Mouse (Mus musculus): ENCODE data around the gene Malsu1. TPM values are rescaled to one million over a fixed set of nuclear protein-coding genes. Genes with fewer than 3 reads are reported as not detected.

The Malsu1 gene
- polyA plus RNA-seq, 1 experiment from 2014 or later: 69.4 TPM

DNA sequence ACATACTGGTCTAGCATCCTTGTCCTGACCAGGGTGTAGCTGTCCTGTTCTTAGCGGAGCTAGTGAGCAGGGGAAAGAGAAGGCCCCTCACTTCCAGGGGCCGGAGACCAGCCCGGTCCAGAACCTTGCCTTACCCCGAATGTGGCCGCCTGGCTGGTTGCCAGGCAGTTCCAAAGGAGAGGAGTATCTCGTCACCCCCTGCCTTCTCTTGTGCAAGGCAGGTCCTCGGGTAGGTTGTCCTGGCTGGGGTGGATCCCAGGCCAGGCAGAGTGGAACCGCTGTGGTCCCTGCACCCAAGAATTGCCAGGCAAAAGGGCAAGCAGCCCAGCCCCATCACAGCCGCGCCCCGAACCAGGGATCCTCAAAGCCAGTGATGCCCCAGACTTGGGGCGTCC, 36.3 kb upstream of the Malsu1 start:
- peaks cover 5% of the 10 kb centered on the region; the same call in 1 of the 2 replicates for H3K27me3 ChIP-seq (ENCODE audit: control insufficient read depth, insufficient read depth, low read depth, low read length)
- peaks cover 4% of the 10 kb centered on the region; the same call in 1 of the 2 replicates for H3K4me1 ChIP-seq (ENCODE audit: control insufficient read depth, insufficient read depth, low read length)
- no peaks in the 10 kb centered on the region for H3K36me3 ChIP-seq (ENCODE audit: control insufficient read depth, insufficient read depth, low read length)
- no peak overlapping the region for H3K4me2 ChIP-seq (ENCODE audit: low read length)
- no peaks in the 10 kb centered on the region for H3K9me3 ChIP-seq (replicated peaks; ENCODE audit: control insufficient read depth, low read length, poor library complexity, severe bottlenecking)
- WGBS: 74% methylated on average over 12 of the region's 12 CpGs
- H3K9ac ChIP-seq (ENCODE audit: low read depth, low read length): no peak overlapping the region
- ATAC-seq: no peak
- H3K4me3 ChIP-seq (ENCODE audit: low read depth, low read length): no peak overlapping the region
- H3K27ac ChIP-seq (ENCODE audit: low read length): no peak overlapping the region

DNA sequence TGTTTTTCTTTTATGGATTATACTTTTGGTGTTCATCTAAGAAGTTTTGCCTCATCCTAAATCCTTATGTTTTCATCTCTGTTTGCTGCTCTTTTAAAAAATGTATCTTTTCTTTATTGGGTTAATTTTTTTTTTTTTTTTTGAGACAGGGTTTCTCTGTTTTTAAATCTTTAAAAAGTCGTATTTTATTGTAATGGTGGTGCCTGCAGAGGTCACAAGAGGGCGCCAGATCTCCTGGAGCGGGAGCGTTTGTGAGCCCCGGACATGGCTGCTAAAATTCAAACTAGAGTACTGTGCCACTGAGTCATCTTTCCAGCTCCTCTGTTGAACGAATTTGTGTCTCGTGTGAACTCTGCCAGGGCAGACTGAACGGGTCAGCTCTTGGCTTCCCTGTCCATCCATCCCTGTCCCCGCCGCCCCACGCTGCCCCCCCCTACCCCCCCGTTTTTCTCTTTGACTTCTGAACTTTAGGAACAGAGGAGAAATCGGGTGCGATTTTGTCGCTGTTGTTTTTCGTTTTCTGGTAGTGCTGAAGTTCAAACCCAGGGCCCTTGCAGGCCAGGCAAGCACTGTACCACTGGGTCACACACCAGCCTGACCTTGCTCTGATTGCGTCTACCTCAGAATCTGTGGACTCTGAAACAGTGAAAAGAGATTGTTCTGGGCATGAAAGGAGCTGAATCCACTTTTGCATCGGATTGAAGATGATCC, 34.0 kb upstream of the Malsu1 start:
- Histone ChIP-seq H3K9ac (ENCODE audit: low read depth, low read length) (no peak overlapping the region), H3K4me2 (ENCODE audit: low read length) (peak overlapping the region; percentile 49), H3K9me3 (replicated peaks; ENCODE audit: control insufficient read depth, low read length, poor library complexity, severe bottlenecking) (no peaks in the 10 kb centered on the region), H3K27ac (ENCODE audit: low read length) (no peak overlapping the region), H3K4me1 (ENCODE audit: control insufficient read depth, insufficient read depth, low read length) (peaks cover 4% of the 10 kb centered on the region; the same call in 1 of the 2 replicates), H3K27me3 (ENCODE audit: control insufficient read depth, insufficient read depth, low read depth, low read length) (peaks cover 5% of the 10 kb centered on the region; the same call in 1 of the 2 replicates), H3K36me3 (ENCODE audit: control insufficient read depth, insufficient read depth, low read length) (no peaks in the 10 kb centered on the region), H3K4me3 (ENCODE audit: low read depth, low read length) (peak overlapping the region; percentile 24)
- peak; percentile 68; the same call in 1 of the 2 replicates for ATAC-seq
- WGBS: 9% methylated on average over 18 of the region's 18 CpGs

DNA sequence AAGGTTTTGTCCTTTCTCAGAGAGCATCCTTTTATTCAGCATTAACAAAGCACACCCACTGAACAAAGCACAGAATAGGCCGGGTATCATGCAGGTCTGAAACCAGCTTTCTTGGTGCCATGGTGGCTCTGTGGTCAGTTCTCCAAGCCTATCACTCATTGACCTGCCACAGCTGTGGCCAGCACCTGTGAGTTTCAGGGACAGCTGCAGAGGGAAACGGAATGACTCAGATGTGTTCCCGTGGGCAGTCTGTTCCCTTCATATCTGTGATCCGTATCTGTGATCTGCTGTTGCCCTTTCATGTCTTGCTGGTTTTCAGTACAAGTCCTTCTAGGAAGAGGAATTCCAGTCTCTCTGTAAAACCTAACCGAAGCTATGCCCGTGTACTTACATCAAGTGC, 27.1 kb upstream of the Malsu1 start:
- no peak overlapping the region for H3K4me3 ChIP-seq (ENCODE audit: low read depth, low read length)
- no peak for ATAC-seq
- H3K36me3 ChIP-seq (ENCODE audit: control insufficient read depth, insufficient read depth, low read length): no peaks in the 10 kb centered on the region
- H3K9ac ChIP-seq (ENCODE audit: low read depth, low read length): no peak overlapping the region
- no peaks in the 10 kb centered on the region for H3K27me3 ChIP-seq (ENCODE audit: control insufficient read depth, insufficient read depth, low read depth, low read length)
- WGBS: 49% methylated on average over 6 of the region's 6 CpGs
- no peak overlapping the region for H3K4me2 ChIP-seq (ENCODE audit: low read length)
- no peaks in the 10 kb centered on the region for H3K9me3 ChIP-seq (replicated peaks; ENCODE audit: control insufficient read depth, low read length, poor library complexity, severe bottlenecking)
- H3K4me1 ChIP-seq (ENCODE audit: control insufficient read depth, insufficient read depth, low read length): no peaks in the 10 kb centered on the region
- no peak overlapping the region for H3K27ac ChIP-seq (ENCODE audit: low read length)

GRCm38 (mm10) chr6:49046976-49047375, 26.6 kb upstream of the Malsu1 start:
- no peak overlapping the region for H3K4me3 ChIP-seq (ENCODE audit: low read depth, low read length)
- no peaks in the 10 kb centered on the region for H3K4me1 ChIP-seq (ENCODE audit: control insufficient read depth, insufficient read depth, low read length)
- H3K27ac ChIP-seq (ENCODE audit: low read length): no peak overlapping the region
- no peak for ATAC-seq
- no peak overlapping the region for H3K4me2 ChIP-seq (ENCODE audit: low read length)
- H3K9ac ChIP-seq (ENCODE audit: low read depth, low read length): no peak overlapping the region
- no peaks in the 10 kb centered on the region for H3K36me3 ChIP-seq (ENCODE audit: control insufficient read depth, insufficient read depth, low read length)
- no peaks in the 10 kb centered on the region for H3K9me3 ChIP-seq (replicated peaks; ENCODE audit: control insufficient read depth, low read length, poor library complexity, severe bottlenecking)
- H3K27me3 ChIP-seq (ENCODE audit: control insufficient read depth, insufficient read depth, low read depth, low read length): no peaks in the 10 kb centered on the region
- 77% methylated on average over 8 of the region's 8 CpGs for WGBS

GRCm38 (mm10) chr6:49047848-49048247, 25.7 kb upstream of the Malsu1 start:
- no peaks in the 10 kb centered on the region for H3K9me3 ChIP-seq (replicated peaks; ENCODE audit: control insufficient read depth, low read length, poor library complexity, severe bottlenecking)
- no peak for ATAC-seq
- WGBS: 82% methylated on average over 10 of the region's 10 CpGs

DNA sequence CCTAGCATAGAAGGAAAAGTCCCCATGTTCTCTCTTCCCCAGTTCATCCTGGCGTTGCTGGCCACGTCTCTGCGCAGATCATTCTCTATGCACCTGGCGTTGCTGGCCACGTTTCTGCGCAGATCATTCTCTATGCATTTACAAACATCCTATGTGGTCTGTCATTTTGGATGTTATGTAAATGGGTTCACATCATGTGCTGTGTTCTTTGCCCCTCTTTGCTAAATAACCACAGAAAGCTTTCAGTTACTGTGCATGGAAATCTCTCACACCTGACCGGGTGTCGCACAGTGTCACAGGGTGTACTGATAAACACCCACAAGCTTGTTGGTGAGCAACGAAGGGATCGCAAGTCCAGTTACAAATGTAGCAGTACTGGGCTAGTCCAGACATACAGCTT, 25.2 kb upstream of the Malsu1 start:
- Histone ChIP-seq H3K36me3 (ENCODE audit: control insufficient read depth, insufficient read depth, low read length) (no peaks in the 10 kb centered on the region), H3K9me3 (replicated peaks; ENCODE audit: control insufficient read depth, low read length, poor library complexity, severe bottlenecking) (no peaks in the 10 kb centered on the region), H3K4me3 (ENCODE audit: low read depth, low read length) (no peak overlapping the region), H3K4me1 (ENCODE audit: control insufficient read depth, insufficient read depth, low read length) (no peaks in the 10 kb centered on the region), H3K4me2 (ENCODE audit: low read length) (no peak overlapping the region), H3K27me3 (ENCODE audit: control insufficient read depth, insufficient read depth, low read depth, low read length) (no peaks in the 10 kb centered on the region), H3K27ac (ENCODE audit: low read length) (no peak overlapping the region), H3K9ac (ENCODE audit: low read depth, low read length) (no peak overlapping the region)
- ATAC-seq: no peak
- 90% methylated on average over 10 of the region's 10 CpGs for WGBS

More at GRCm38 (mm10) chr6:49047848-49048247, 25.7 kb upstream of the Malsu1 start:
- H3K27me3 ChIP-seq (ENCODE audit: control insufficient read depth, insufficient read depth, low read depth, low read length): no peaks in the 10 kb centered on the region
- H3K9ac ChIP-seq (ENCODE audit: low read depth, low read length): no peak overlapping the region
- H3K27ac ChIP-seq (ENCODE audit: low read length): no peak overlapping the region
- no peaks in the 10 kb centered on the region for H3K4me1 ChIP-seq (ENCODE audit: control insufficient read depth, insufficient read depth, low read length)
- H3K4me2 ChIP-seq (ENCODE audit: low read length): no peak overlapping the region
- H3K4me3 ChIP-seq (ENCODE audit: low read depth, low read length): no peak overlapping the region
- no peaks in the 10 kb centered on the region for H3K36me3 ChIP-seq (ENCODE audit: control insufficient read depth, insufficient read depth, low read length)

GRCm38 (mm10) chr6:49050677-49051410, 22.8 kb upstream of the Malsu1 start:
- Histone ChIP-seq H3K4me3 (ENCODE audit: low read depth, low read length) (no peak overlapping the region), H3K4me2 (ENCODE audit: low read length) (no peak overlapping the region), H3K27ac (ENCODE audit: low read length) (no peak overlapping the region), H3K9me3 (replicated peaks; ENCODE audit: control insufficient read depth, low read length, poor library complexity, severe bottlenecking) (no peaks in the 10 kb centered on the region), H3K36me3 (ENCODE audit: control insufficient read depth, insufficient read depth, low read length) (no peaks in the 10 kb centered on the region), H3K4me1 (ENCODE audit: control insufficient read depth, insufficient read depth, low read length) (peaks cover 7% of the 10 kb centered on the region), H3K9ac (ENCODE audit: low read depth, low read length) (no peak overlapping the region), H3K27me3 (ENCODE audit: control insufficient read depth, insufficient read depth, low read depth, low read length) (no peaks in the 10 kb centered on the region)
- no peak for ATAC-seq
- WGBS: 37% methylated on average over 11 of the region's 11 CpGs

DNA sequence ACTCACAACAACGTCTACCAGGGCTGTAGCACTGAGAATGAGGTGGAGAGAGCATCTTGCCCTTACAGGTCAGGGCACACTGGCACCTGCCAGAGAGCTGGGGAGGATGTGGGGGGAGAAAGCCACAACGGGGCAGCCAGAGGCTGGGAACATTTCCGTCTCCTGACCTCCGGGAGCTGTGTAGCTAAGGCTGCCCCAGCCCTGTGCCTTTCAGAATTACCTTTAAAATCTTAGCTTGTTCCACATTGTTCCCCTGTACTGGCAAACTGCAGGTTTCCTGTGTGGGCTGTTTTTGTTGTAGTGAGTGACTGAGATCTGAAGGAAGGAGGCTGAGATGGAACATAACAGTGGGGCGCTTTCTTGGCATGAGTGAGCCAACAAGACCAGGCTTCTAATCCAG, 21.4 kb upstream of the Malsu1 start:
- peaks cover 12% of the 10 kb centered on the region for H3K4me1 ChIP-seq (ENCODE audit: control insufficient read depth, insufficient read depth, low read length)
- H3K9me3 ChIP-seq (replicated peaks; ENCODE audit: control insufficient read depth, low read length, poor library complexity, severe bottlenecking): no peaks in the 10 kb centered on the region
- H3K4me3 ChIP-seq (ENCODE audit: low read depth, low read length): no peak overlapping the region
- H3K9ac ChIP-seq (ENCODE audit: low read depth, low read length): no peak overlapping the region
- no peak overlapping the region for H3K27ac ChIP-seq (ENCODE audit: low read length)
- 71% methylated on average over 5 of the region's 5 CpGs for WGBS
- no peaks in the 10 kb centered on the region for H3K27me3 ChIP-seq (ENCODE audit: control insufficient read depth, insufficient read depth, low read depth, low read length)
- no peaks in the 10 kb centered on the region for H3K36me3 ChIP-seq (ENCODE audit: control insufficient read depth, insufficient read depth, low read length)
- no peak for ATAC-seq
- no peak overlapping the region for H3K4me2 ChIP-seq (ENCODE audit: low read length)

GRCm38 (mm10) chr6:49055256-49055733, 18.3 kb upstream of the Malsu1 start:
- H3K9ac ChIP-seq (ENCODE audit: low read depth, low read length): peak overlapping the region; percentile 26; the same call in 1 of the 2 replicates
- 2% methylated on average over 7 of the region's 7 CpGs for WGBS
- no peaks in the 10 kb centered on the region for H3K36me3 ChIP-seq (ENCODE audit: control insufficient read depth, insufficient read depth, low read length)
- H3K4me2 ChIP-seq (ENCODE audit: low read length): peak overlapping the region; percentile 32; the same call in 1 of the 2 replicates
- H3K4me1 ChIP-seq (ENCODE audit: control insufficient read depth, insufficient read depth, low read length): peaks cover 12% of the 10 kb centered on the region
- no peaks in the 10 kb centered on the region for H3K9me3 ChIP-seq (replicated peaks; ENCODE audit: control insufficient read depth, low read length, poor library complexity, severe bottlenecking)
- no peak overlapping the region for H3K4me3 ChIP-seq (ENCODE audit: low read depth, low read length)
- H3K27me3 ChIP-seq (ENCODE audit: control insufficient read depth, insufficient read depth, low read depth, low read length): no peaks in the 10 kb centered on the region
- peak overlapping the region; percentile 50 for H3K27ac ChIP-seq (ENCODE audit: low read length)
- peak; percentile 83 for ATAC-seq
